Mouse (Mus musculus): ENCODE results near the gene Npsr1. TPM values are rescaled to one million over a fixed set of nuclear protein-coding genes. Genes with fewer than 3 reads are reported as not detected.

Gene Npsr1
- polyA plus RNA-seq, 1 experiment from 2014 or later = not detected

GRCm38 (mm10) chr9:24280498-24281287 is 182.9 kb downstream of the Npsr1 start:
- no peak for TF ChIP-seq CTCF (IDR thresholded peaks at IDR 0.05; ENCODE audit: low read depth)
- Histone ChIP-seq H3K4me1 (replicated peaks; ENCODE audit: control insufficient read depth, insufficient read depth, low read length) (no peaks in the 10 kb centered on the region), H3K27ac (ENCODE audit: low read depth, low read length) (no peak overlapping the region), H3K9ac (ENCODE audit: low read depth, low read length) (no peak overlapping the region), H3K27me3 (replicated peaks; ENCODE audit: control insufficient read depth, insufficient read depth, low read length) (no peaks in the 10 kb centered on the region), H3K9me3 (ENCODE audit: control insufficient read depth) (no peaks in the 10 kb centered on the region), H3K36me3 (ENCODE audit: control insufficient read depth, insufficient read depth) (no peaks in the 10 kb centered on the region), H3K4me2 (replicated peaks; ENCODE audit: low read depth) (no peak overlapping the region), H3K4me3 (ENCODE audit: low read depth, low read length) (no peak overlapping the region)
- ATAC-seq = no peak
- 88% methylated on average over 2 of the region's 2 CpGs for WGBS

- H3K36me3 ChIP-seq (ENCODE audit: control insufficient read depth, insufficient read depth) = no peaks in the 10 kb centered on the region
- no peak for ATAC-seq
- 75% methylated on average over 3 of the region's 3 CpGs for WGBS
These were observed 184.8 kb downstream of the Npsr1 start for GRCm38 (mm10) chr9:24282617-24283016.

GRCm38 (mm10) chr9:24283071-24283470 is 185.3 kb downstream of the Npsr1 start:
- Histone ChIP-seq H3K36me3 (ENCODE audit: control insufficient read depth, insufficient read depth) (no peaks in the 10 kb centered on the region), H3K9ac (ENCODE audit: low read depth, low read length) (no peak overlapping the region), H3K4me2 (replicated peaks; ENCODE audit: low read depth) (no peak overlapping the region), H3K27me3 (replicated peaks; ENCODE audit: control insufficient read depth, insufficient read depth, low read length) (no peaks in the 10 kb centered on the region), H3K27ac (ENCODE audit: low read depth, low read length) (no peak overlapping the region), H3K9me3 (ENCODE audit: control insufficient read depth) (no peaks in the 10 kb centered on the region), H3K4me1 (replicated peaks; ENCODE audit: control insufficient read depth, insufficient read depth, low read length) (no peaks in the 10 kb centered on the region), H3K4me3 (ENCODE audit: low read depth, low read length) (no peak overlapping the region)
- WGBS = 54% methylated on average over 2 of the region's 2 CpGs
- no peak for ATAC-seq
- TF ChIP-seq CTCF (IDR thresholded peaks at IDR 0.05; ENCODE audit: low read depth) = no peak

More at GRCm38 (mm10) chr9:24282617-24283016, 184.8 kb downstream of the Npsr1 start:
- Histone ChIP-seq H3K9ac (ENCODE audit: low read depth, low read length) (no peak overlapping the region), H3K4me2 (replicated peaks; ENCODE audit: low read depth) (no peak overlapping the region), H3K9me3 (ENCODE audit: control insufficient read depth) (no peaks in the 10 kb centered on the region), H3K4me3 (ENCODE audit: low read depth, low read length) (no peak overlapping the region), H3K27ac (ENCODE audit: low read depth, low read length) (no peak overlapping the region), H3K27me3 (replicated peaks; ENCODE audit: control insufficient read depth, insufficient read depth, low read length) (no peaks in the 10 kb centered on the region), H3K4me1 (replicated peaks; ENCODE audit: control insufficient read depth, insufficient read depth, low read length) (no peaks in the 10 kb centered on the region)
- no peak for TF ChIP-seq CTCF (IDR thresholded peaks at IDR 0.05; ENCODE audit: low read depth)

GRCm38 (mm10) chr9:24283536-24283935 is 185.7 kb downstream of the Npsr1 start:
- Histone ChIP-seq H3K27me3 (replicated peaks; ENCODE audit: control insufficient read depth, insufficient read depth, low read length) (no peaks in the 10 kb centered on the region), H3K27ac (ENCODE audit: low read depth, low read length) (no peak overlapping the region), H3K4me3 (ENCODE audit: low read depth, low read length) (no peak overlapping the region), H3K4me2 (replicated peaks; ENCODE audit: low read depth) (no peak overlapping the region), H3K9me3 (ENCODE audit: control insufficient read depth) (no peaks in the 10 kb centered on the region), H3K36me3 (ENCODE audit: control insufficient read depth, insufficient read depth) (no peaks in the 10 kb centered on the region), H3K9ac (ENCODE audit: low read depth, low read length) (no peak overlapping the region), H3K4me1 (replicated peaks; ENCODE audit: control insufficient read depth, insufficient read depth, low read length) (no peaks in the 10 kb centered on the region)
- no peak for TF ChIP-seq CTCF (IDR thresholded peaks at IDR 0.05; ENCODE audit: low read depth)
- ATAC-seq = no peak

- no peak for ATAC-seq
- TF ChIP-seq CTCF (IDR thresholded peaks at IDR 0.05; ENCODE audit: low read depth) = no peak
These were observed 186.7 kb downstream of the Npsr1 start for GRCm38 (mm10) chr9:24284239-24285084.

GRCm38 (mm10) chr9:24285419-24285818 is 187.6 kb downstream of the Npsr1 start:
- no peaks in the 10 kb centered on the region for H3K27me3 ChIP-seq (replicated peaks; ENCODE audit: control insufficient read depth, insufficient read depth, low read length)
- 91% methylated on average over 5 of the region's 5 CpGs for WGBS
- H3K4me2 ChIP-seq (replicated peaks; ENCODE audit: low read depth) = no peak overlapping the region
- TF ChIP-seq CTCF (IDR thresholded peaks at IDR 0.05; ENCODE audit: low read depth) = no peak
- H3K9me3 ChIP-seq (ENCODE audit: control insufficient read depth) = no peaks in the 10 kb centered on the region
- H3K9ac ChIP-seq (ENCODE audit: low read depth, low read length) = no peak overlapping the region
- no peaks in the 10 kb centered on the region for H3K36me3 ChIP-seq (ENCODE audit: control insufficient read depth, insufficient read depth)
- no peaks in the 10 kb centered on the region for H3K4me1 ChIP-seq (replicated peaks; ENCODE audit: control insufficient read depth, insufficient read depth, low read length)
- no peak overlapping the region for H3K27ac ChIP-seq (ENCODE audit: low read depth, low read length)
- no peak for ATAC-seq
- no peak overlapping the region for H3K4me3 ChIP-seq (ENCODE audit: low read depth, low read length)

More at GRCm38 (mm10) chr9:24284239-24285084, 186.7 kb downstream of the Npsr1 start:
- 88% methylated on average over 5 of the region's 5 CpGs for WGBS
- Histone ChIP-seq H3K4me3 (ENCODE audit: low read depth, low read length) (no peak overlapping the region), H3K9ac (ENCODE audit: low read depth, low read length) (no peak overlapping the region), H3K36me3 (ENCODE audit: control insufficient read depth, insufficient read depth) (no peaks in the 10 kb centered on the region), H3K4me1 (replicated peaks; ENCODE audit: control insufficient read depth, insufficient read depth, low read length) (no peaks in the 10 kb centered on the region), H3K27me3 (replicated peaks; ENCODE audit: control insufficient read depth, insufficient read depth, low read length) (no peaks in the 10 kb centered on the region), H3K4me2 (replicated peaks; ENCODE audit: low read depth) (no peak overlapping the region), H3K27ac (ENCODE audit: low read depth, low read length) (no peak overlapping the region), H3K9me3 (ENCODE audit: control insufficient read depth) (no peaks in the 10 kb centered on the region)

Measured in intestine, postnatal 0 days (tissue).